Mouse (Mus musculus): Measurements from ENCODE around the gene Slc7a6os.

DNA sequence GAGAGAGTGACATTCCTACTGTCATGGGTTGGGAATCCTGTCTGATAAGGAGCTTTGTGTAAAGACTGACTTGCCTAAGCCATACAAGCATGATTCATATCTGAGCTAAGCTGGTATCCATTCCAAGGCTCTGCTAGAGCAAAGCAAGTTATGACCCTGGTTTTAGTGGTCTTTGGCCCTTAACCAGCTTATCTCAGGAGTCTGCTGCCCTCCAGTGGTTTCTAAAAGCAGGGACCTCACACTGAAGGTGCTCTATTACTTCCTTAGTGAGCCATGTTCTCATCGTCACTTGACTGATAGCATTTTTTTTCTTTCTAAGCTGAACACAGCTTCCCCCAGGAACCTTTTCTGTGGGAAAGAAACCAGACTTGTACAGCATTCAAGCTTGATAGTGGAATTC is 12.0 kb downstream of the Slc7a6os start:
- no peak for TF ChIP-seq CTCF (IDR thresholded peaks at IDR 0.05; ENCODE audit: low read depth, low read length)
- no peak for TF ChIP-seq TAL1 (conservative IDR thresholded peaks at IDR 0.05; ENCODE audit: low read depth, low read length)
- no peak for TF ChIP-seq GATA1 (IDR thresholded peaks at IDR 0.05; ENCODE audit: borderline replicate concordance, low read length)
